Mouse (Mus musculus) limb, embryonic 12.5 days (tissue): ENCODE results near the gene Egf. TPM values are rescaled to one million over a fixed set of nuclear protein-coding genes. Genes with fewer than 3 reads are reported as not detected.

Experiments used
- ATAC-seq: fragments of 200-750 bp; cut with Nextera tagmentation; 2 replicates; pipeline ENCODE4 v1.8.0; 2017; ENCODE audit warnings: low read depth, moderate TSS enrichment; ENCODE audit not compliant: insufficient number of reproducible peaks, insufficient read depth, low FRiP score, low TSS enrichment
- H3K27ac ChIP-seq: fragments of 300-500 bp; sonication (generic); 2 replicates; pipeline ENCODE4 v1.5.1; 2016; ENCODE audit warnings: mild to moderate bottlenecking, moderate library complexity
- H3K27me3 ChIP-seq: fragments of 300-500 bp; sonication (generic); 2 replicates; pipeline ENCODE4 v1.6.1; 2016; ENCODE audit warnings: mild to moderate bottlenecking, moderate library complexity
- H3K36me3 ChIP-seq: fragments of 300-500 bp; sonication (generic); 2 replicates; pipeline ENCODE4 v1.6.1; 2016; ENCODE audit warnings: mild to moderate bottlenecking, moderate library complexity
- H3K4me1 ChIP-seq: fragments of 300-500 bp; sonication (generic); replicated peaks from 2 replicates; pipeline ENCODE4 v1.6.1; 2016
- H3K4me2 ChIP-seq: fragments of 300-500 bp; sonication (generic); 2 replicates; pipeline ENCODE4 v1.6.1; 2016; ENCODE audit warnings: mild to moderate bottlenecking, moderate library complexity
- H3K4me3 ChIP-seq: fragments of 300-500 bp; sonication (generic); replicated peaks from 2 replicates; pipeline ENCODE4 v1.5.1; 2016; ENCODE audit warnings: mild to moderate bottlenecking
- H3K9ac ChIP-seq: fragments of 300-500 bp; sonication (generic); replicated peaks from 2 replicates; pipeline ENCODE4 v1.6.1; 2016; ENCODE audit warnings: mild to moderate bottlenecking, moderate library complexity
- H3K9me3 ChIP-seq: fragments of 300-500 bp; sonication (generic); 2 replicates; pipeline ENCODE4 v1.6.1; 2016; ENCODE audit warnings: mild to moderate bottlenecking, moderate library complexity
- WGBS: fragments of 180-500 bp; shearing (Covaris S2); methylation state at CpG from one replicate; pipeline ENCODE4 v1.1.7; 2016; 5-methylcytosine and 5-hydroxymethylcytosine counted together
- polyA plus RNA-seq: library from polyadenylated mRNA; unstranded; fragments of >200 nt; fragmentation: Nextera tagmentation; extraction: Ambion mirVana; gene quantifications from 2 replicates; pipeline ENCODE4 v1.2.1, GENCODE M21; 2016

Egf gene
- polyA plus RNA-seq, 1 experiment from 2014 or later: 2.0 TPM

DNA sequence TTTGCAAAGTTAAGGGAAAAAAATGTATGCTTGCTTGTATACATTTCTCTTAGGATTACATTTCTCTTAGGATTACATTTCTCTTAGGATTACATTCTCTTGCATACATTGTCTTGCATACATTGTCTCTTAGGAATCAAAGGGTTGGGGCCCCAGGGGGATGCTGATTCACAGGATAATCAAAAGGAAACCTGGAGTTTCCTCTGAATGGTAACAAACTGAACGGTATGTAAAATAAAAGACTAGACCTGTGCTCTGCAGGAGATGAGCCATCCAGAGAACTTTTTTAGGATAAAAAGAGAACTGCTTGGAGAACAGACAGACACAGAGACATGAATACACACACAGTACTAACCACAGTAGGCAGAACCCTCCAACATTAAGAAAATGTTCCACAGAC is 104.2 kb downstream of the Egf start:
- H3K9ac ChIP-seq: no peak overlapping the region
- no peak overlapping the region for H3K4me2 ChIP-seq
- 41% methylated on average over 1 of the region's 1 CpGs for WGBS
- H3K4me1 ChIP-seq: peaks cover 27% of the 10 kb centered on the region
- no peak overlapping the region for H3K27ac ChIP-seq
- H3K9me3 ChIP-seq: no peaks in the 10 kb centered on the region
- no peak overlapping the region for H3K4me3 ChIP-seq
- ATAC-seq: no peak
- H3K36me3 ChIP-seq: no peaks in the 10 kb centered on the region
- no peaks in the 10 kb centered on the region for H3K27me3 ChIP-seq

DNA sequence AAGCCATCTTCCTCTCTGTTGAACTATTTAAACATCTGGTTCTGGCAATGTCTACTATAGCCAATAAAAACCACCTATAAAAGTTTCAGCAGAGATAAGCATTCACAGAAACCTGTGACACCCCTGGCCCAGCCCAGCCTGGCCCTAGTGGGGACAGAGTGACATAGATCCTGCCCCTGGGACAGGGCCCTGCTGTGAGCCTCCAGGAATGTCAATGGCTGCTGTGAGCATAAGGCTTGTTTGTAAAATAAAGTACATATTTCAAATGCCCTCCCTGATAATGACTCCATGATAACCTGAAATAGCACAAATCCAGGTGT is 104.9 kb downstream of the Egf start:
- Histone ChIP-seq H3K27ac (no peak overlapping the region), H3K27me3 (no peaks in the 10 kb centered on the region), H3K36me3 (no peaks in the 10 kb centered on the region), H3K4me3 (no peak overlapping the region), H3K4me1 (peaks cover 34% of the 10 kb centered on the region), H3K9me3 (no peaks in the 10 kb centered on the region), H3K4me2 (no peak overlapping the region), H3K9ac (no peak overlapping the region)
- 0 out of 2 replicates have a peak, but pooled peaks have one; percentile 2 for ATAC-seq

DNA sequence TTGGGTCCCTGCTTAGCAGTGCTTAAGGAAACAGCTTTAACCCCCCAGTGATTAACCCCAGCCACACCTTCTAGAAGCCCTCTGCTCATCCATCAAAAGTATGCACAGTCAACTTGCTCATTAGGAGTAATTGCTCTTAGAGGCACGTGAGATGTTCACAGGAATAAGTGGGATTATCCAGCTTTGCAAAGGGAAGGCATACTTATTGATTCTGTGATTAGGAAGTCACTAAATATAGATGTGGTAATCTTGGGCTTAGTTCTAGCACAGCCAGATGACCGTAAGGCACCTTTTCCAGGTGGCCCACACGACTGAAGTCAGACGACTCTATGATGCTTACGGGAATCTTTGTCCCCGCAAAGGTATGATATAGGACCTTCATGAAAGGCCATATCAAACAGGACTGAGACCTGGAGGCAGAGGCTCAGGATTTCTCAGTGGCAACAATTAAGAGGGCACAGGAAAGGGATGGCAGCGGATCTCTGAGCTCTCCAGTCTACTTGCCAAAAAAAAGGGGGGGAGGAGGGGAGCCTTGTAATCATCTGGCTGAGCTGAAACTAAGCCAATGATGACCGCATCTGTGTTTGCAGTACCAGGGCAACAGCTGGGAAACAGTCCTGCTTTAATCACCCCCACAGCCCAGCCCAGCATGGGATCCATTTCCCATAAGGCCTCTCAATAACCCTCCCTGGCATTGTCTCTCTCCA is 105.4 kb downstream of the Egf start:
- no peaks in the 10 kb centered on the region for H3K9me3 ChIP-seq
- H3K27me3 ChIP-seq: no peaks in the 10 kb centered on the region
- 49% methylated on average over 8 of the region's 8 CpGs for WGBS
- no peak overlapping the region for H3K4me2 ChIP-seq
- no peak overlapping the region for H3K4me3 ChIP-seq
- no peak overlapping the region for H3K27ac ChIP-seq
- 0 out of 2 replicates have a peak, but pooled peaks have one; percentile 21 for ATAC-seq
- H3K4me1 ChIP-seq: peaks cover 34% of the 10 kb centered on the region
- H3K9ac ChIP-seq: no peak overlapping the region
- no peaks in the 10 kb centered on the region for H3K36me3 ChIP-seq

DNA sequence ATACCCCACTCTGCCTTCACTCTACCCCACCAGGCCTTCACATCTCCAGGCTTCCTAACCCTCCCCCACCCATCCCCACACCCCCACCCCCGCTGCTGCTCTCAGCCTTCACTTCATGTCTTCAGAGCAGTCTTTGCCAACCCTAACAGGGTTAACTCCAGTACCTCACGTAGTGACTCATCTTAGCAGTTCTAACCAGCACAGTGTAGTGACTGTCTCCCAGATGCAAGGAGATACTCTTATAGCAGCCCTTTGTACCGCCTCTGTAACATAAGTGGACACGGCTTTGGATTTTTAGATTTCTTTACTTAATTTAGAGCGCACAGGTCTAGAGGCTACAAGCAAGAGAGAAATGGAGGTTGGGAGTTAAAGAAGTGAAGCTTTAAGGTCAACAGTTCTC is 106.5 kb downstream of the Egf start:
- WGBS: 82% methylated on average over 5 of the region's 5 CpGs
- Histone ChIP-seq H3K4me1 (peaks cover 34% of the 10 kb centered on the region), H3K9ac (no peak overlapping the region), H3K36me3 (no peaks in the 10 kb centered on the region), H3K4me2 (no peak overlapping the region), H3K27ac (no peak overlapping the region), H3K4me3 (no peak overlapping the region), H3K27me3 (no peaks in the 10 kb centered on the region), H3K9me3 (no peaks in the 10 kb centered on the region)
- ATAC-seq: no peak

DNA sequence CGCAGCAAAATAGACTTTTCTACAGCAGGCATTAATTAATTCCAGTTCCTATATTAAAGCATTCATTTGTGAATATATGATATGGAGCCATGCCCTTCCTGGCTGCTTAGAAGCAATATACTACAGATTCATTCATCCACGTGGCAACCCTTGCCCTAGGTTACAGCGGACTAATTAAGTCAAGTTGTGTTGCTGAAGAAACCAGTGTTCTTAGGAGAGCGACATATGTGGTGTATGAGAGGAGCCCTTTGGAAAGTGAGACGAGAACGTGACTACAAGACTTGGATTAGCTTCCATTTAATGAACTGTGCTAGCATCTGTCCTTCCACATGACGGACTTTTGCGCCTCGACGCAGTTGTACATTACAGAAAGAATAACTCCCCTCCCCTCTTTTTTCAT is 107.8 kb downstream of the Egf start:
- Histone ChIP-seq H3K4me1 (peaks cover 34% of the 10 kb centered on the region), H3K36me3 (no peaks in the 10 kb centered on the region), H3K27ac (no peak overlapping the region), H3K27me3 (no peaks in the 10 kb centered on the region), H3K4me3 (no peak overlapping the region), H3K9me3 (no peaks in the 10 kb centered on the region), H3K9ac (no peak overlapping the region), H3K4me2 (no peak overlapping the region)
- ATAC-seq: no peak
- 67% methylated on average over 10 of the region's 10 CpGs for WGBS

DNA sequence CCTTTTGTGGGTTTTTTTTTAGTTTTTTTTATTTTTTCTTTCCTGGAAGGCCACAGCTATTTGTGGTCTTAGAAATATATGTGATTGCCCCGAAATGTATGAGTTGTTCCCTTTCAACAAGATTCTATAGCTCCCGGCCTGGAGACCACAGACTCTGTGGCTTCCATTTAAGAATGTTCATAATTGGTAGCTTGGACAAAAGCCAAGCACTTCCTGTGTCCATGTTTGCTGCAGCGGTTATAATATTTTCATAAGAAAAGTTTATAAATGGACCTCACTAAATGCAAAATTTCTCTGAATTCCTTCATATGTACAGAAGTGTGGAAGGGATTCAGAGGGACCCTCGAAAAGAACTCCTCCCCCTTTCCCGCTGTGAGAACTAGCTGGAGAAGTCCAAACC is 108.3 kb downstream of the Egf start:
- H3K4me2 ChIP-seq: no peak overlapping the region
- WGBS: 71% methylated on average over 5 of the region's 5 CpGs

GRCm38 (mm10) chr3:129645409-129645808 is 109.7 kb downstream of the Egf start:
- H3K36me3 ChIP-seq: no peaks in the 10 kb centered on the region
- H3K4me1 ChIP-seq: peaks cover 34% of the 10 kb centered on the region
- no peak for ATAC-seq
- no peaks in the 10 kb centered on the region for H3K27me3 ChIP-seq
- H3K4me3 ChIP-seq: no peak overlapping the region
- H3K27ac ChIP-seq: 0 out of 2 replicates have a peak overlapping the region, but pooled peaks have one; percentile 17
- H3K4me2 ChIP-seq: no peak overlapping the region
- H3K9ac ChIP-seq: no peak overlapping the region
- no peaks in the 10 kb centered on the region for H3K9me3 ChIP-seq
- 49% methylated on average over 3 of the region's 3 CpGs for WGBS

More for the DNA sequence above, 108.3 kb downstream of the Egf start:
- Histone ChIP-seq H3K9me3 (no peaks in the 10 kb centered on the region), H3K9ac (no peak overlapping the region), H3K27ac (no peak overlapping the region), H3K27me3 (no peaks in the 10 kb centered on the region), H3K36me3 (no peaks in the 10 kb centered on the region), H3K4me3 (no peak overlapping the region), H3K4me1 (peaks cover 34% of the 10 kb centered on the region)
- ATAC-seq: no peak

DNA sequence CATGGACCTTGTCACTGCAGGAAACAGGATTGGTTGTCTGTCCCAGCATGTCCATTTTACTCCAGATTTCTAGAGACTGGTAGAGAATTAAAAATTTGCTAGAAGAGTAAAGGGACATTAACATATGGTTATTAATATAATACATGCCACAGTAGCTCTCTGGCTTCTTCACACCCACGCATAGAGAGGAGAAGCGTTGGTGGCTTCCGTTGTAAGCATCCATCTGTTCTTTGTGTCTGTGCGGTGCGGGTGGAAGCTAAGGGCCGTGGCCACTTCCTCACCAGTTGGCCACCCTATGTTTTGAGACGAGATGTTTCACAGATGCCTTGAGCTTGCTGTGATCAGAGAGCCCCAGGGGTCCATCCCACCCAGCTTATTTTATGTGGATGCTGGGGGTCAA is 113.5 kb downstream of the Egf start:
- H3K36me3 ChIP-seq: no peaks in the 10 kb centered on the region
- H3K9ac ChIP-seq: no peak overlapping the region
- no peak for ATAC-seq
- H3K27ac ChIP-seq: no peak overlapping the region
- H3K9me3 ChIP-seq: no peaks in the 10 kb centered on the region
- H3K4me3 ChIP-seq: no peak overlapping the region
- no peaks in the 10 kb centered on the region for H3K27me3 ChIP-seq
- peaks cover 13% of the 10 kb centered on the region for H3K4me1 ChIP-seq
- 90% methylated on average over 7 of the region's 7 CpGs for WGBS
- H3K4me2 ChIP-seq: no peak overlapping the region

DNA sequence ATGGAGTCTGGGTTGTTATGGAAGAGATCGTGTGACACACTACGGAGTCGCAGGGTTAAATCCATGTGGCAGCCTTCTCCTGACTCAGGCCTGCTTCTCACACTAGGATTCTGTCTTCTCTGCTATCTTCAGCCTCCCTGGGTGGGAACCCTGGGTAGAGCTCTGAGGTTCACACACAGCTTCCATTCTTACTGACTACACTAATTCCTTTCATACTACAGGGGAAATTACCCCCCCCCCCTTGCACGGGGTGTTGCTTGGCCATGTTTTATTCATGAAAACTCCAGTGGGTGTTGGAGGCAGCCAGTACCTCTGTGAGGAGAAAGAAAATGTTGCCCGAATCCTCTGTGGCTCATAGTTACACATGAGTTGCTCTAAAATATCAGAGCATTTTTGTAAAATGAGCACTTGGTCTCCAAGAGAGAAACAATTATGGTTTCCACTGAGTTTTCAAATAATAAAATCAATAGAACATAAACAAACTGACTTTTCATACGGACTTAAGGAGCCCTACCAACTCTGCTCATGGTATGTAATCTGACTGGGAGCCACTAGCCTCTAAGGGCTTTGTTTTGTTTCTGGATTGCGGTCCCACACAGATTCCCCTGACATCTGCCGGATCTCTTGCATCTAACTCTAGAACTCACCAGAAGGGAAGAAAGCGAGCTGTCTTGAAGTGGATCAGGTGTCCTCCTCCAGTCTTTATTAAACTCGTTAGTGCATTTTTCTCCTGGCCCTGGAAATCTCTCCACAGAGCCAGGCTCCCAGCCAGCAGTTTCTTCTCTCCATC is 114.7 kb downstream of the Egf start:
- Histone ChIP-seq H3K4me1 (peaks cover 1% of the 10 kb centered on the region), H3K4me3 (no peak overlapping the region), H3K27me3 (no peaks in the 10 kb centered on the region), H3K27ac (peak overlapping the region; percentile 73), H3K36me3 (no peaks in the 10 kb centered on the region), H3K9ac (no peak overlapping the region), H3K4me2 (no peak overlapping the region), H3K9me3 (no peaks in the 10 kb centered on the region)
- 70% methylated on average over 10 of the region's 10 CpGs for WGBS
- peak; percentile 52; the same call in 1 of the 2 replicates for ATAC-seq

GRCm38 (mm10) chr3:129639701-129640100 is 115.4 kb downstream of the Egf start:
- Histone ChIP-seq H3K4me3 (no peak overlapping the region), H3K36me3 (no peaks in the 10 kb centered on the region), H3K4me1 (no peaks in the 10 kb centered on the region), H3K9me3 (no peaks in the 10 kb centered on the region), H3K4me2 (no peak overlapping the region), H3K9ac (no peak overlapping the region), H3K27ac (0 out of 2 replicates have a peak overlapping the region, but pooled peaks have one; percentile 23), H3K27me3 (no peaks in the 10 kb centered on the region)
- WGBS: 72% methylated on average over 5 of the region's 5 CpGs
- no peak for ATAC-seq

DNA sequence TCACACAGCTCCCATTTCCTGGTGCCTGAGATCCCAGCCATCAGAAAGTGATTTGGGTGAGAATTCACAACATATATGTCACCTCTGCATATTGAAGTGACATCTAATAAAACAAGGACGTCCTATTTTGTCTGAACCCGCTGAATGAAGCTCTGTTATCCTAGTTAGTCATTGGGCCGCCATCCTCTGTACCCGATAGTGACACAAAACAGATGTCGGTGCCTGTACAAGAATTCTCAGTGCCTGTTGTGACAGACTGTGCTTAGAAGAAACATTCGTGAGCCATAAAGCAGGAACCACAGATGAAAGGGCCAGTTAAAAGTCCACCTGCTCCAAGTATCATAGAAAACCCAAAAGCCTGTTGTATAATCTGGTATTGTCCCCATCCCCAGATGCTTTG is 117.7 kb downstream of the Egf start:
- H3K27ac ChIP-seq: no peak overlapping the region
- peaks cover 14% of the 10 kb centered on the region; the same call in 1 of the 2 replicates for H3K36me3 ChIP-seq
- H3K4me1 ChIP-seq: no peaks in the 10 kb centered on the region
- 70% methylated on average over 6 of the region's 6 CpGs for WGBS
- no peaks in the 10 kb centered on the region for H3K9me3 ChIP-seq
- ATAC-seq: no peak
- no peaks in the 10 kb centered on the region for H3K27me3 ChIP-seq
- H3K4me3 ChIP-seq: no peak overlapping the region
- H3K4me2 ChIP-seq: no peak overlapping the region
- no peak overlapping the region for H3K9ac ChIP-seq
